25 mouse cellular contexts compared by ENCODE assay signal in genomic region chr1:42152916-42153315, GRCm38 (mm10).
A peak's percentile ranks its signal among the peaks of the same experiment; 100 is the strongest.
DNase-seq lines count a peak whose midpoint lies in the region; ATAC-seq and TF ChIP-seq lines count a peak whose summit lies in the region.
"Had no signal": no experiment of that assay in that cellular context is flagged by ENCODE, and none has a peak within 500 bp of the region (broad histone marks: within the 10 kb centered on the region; RNA-seq: fewer than 3 reads in every experiment).

No protein-coding gene starts in this region.

- H3K4me2 ChIP-seq in forebrain, embryonic 13.5 days = no peak overlapping the region
- H3K4me2 ChIP-seq in forebrain, embryonic 15.5 days (replicated peaks) = no peak overlapping the region
- no peak overlapping the region for H3K4me2 ChIP-seq in hindbrain, embryonic 11.5 days (replicated peaks; ENCODE audit: low read depth, low read length)
- H3K4me2 ChIP-seq: embryonic facial prominence, embryonic 12.5 days; embryonic facial prominence, embryonic 15.5 days; heart, embryonic 11.5 days; hindbrain, embryonic 14.5 days had no signal

- no peak for TF ChIP-seq CTCF in cerebellum, adult 2 months (IDR thresholded peaks at IDR 0.05; ENCODE audit: borderline replicate concordance, insufficient read depth, low read depth, low read length)

- H3K36me3 ChIP-seq in forebrain, embryonic 13.5 days (ENCODE audit: poor library complexity, severe bottlenecking) = no peaks in the 10 kb centered on the region
- no peaks in the 10 kb centered on the region for H3K36me3 ChIP-seq in forebrain, embryonic 15.5 days
- no peaks in the 10 kb centered on the region for H3K36me3 ChIP-seq in hindbrain, embryonic 10.5 days
- no peaks in the 10 kb centered on the region for H3K36me3 ChIP-seq in hindbrain, embryonic 11.5 days (ENCODE audit: control insufficient read depth, insufficient read depth, low read length)
- H3K36me3 ChIP-seq: embryonic facial prominence, embryonic 12.5 days; embryonic facial prominence, embryonic 15.5 days; G1E had no signal

- H3K9me3 ChIP-seq in forebrain, embryonic 13.5 days (replicated peaks) = peaks cover 10% of the 10 kb centered on the region
- H3K9me3 ChIP-seq in forebrain, embryonic 15.5 days = no peaks in the 10 kb centered on the region
- H3K9me3 ChIP-seq in hindbrain, embryonic 10.5 days = 0 out of 2 replicates have a peak, but pooled peaks cover 8% of the 10 kb centered on the region
- no peaks in the 10 kb centered on the region for H3K9me3 ChIP-seq in hindbrain, embryonic 11.5 days (ENCODE audit: control insufficient read depth, low read length)
- H3K9me3 ChIP-seq: embryonic facial prominence, embryonic 15.5 days had no signal

- no peak overlapping the region for H3K27ac ChIP-seq in cerebellum, adult 2 months (ENCODE audit: insufficient read depth, low read length)
- no peak overlapping the region for H3K27ac ChIP-seq in forebrain, embryonic 13.5 days
- H3K27ac ChIP-seq in forebrain, embryonic 15.5 days (replicated peaks) = no peak overlapping the region
- H3K27ac ChIP-seq in hindbrain, embryonic 10.5 days = 0 out of 2 replicates have a peak overlapping the region, but pooled peaks have one; percentile 50
- H3K27ac ChIP-seq in hindbrain, embryonic 11.5 days (ENCODE audit: low read depth, low read length) = no peak overlapping the region
- H3K27ac ChIP-seq: embryonic facial prominence, embryonic 12.5 days; embryonic facial prominence, embryonic 15.5 days; hindbrain, embryonic 14.5 days; hindbrain, postnatal 0 days had no signal

- H3K4me3 ChIP-seq in cerebellum, adult 2 months (replicated peaks; ENCODE audit: insufficient read depth, low read depth, low read length) = no peak overlapping the region
- H3K4me3 ChIP-seq in forebrain, embryonic 13.5 days = no peak overlapping the region
- no peak overlapping the region for H3K4me3 ChIP-seq in forebrain, embryonic 15.5 days
- H3K4me3 ChIP-seq in hindbrain, embryonic 10.5 days = no peak overlapping the region
- H3K4me3 ChIP-seq in hindbrain, embryonic 11.5 days (ENCODE audit: low read depth, low read length) = no peak overlapping the region
- H3K4me3 ChIP-seq: embryonic facial prominence, embryonic 12.5 days; embryonic facial prominence, embryonic 15.5 days had no signal

- ATAC-seq in forebrain, embryonic 13.5 days = peak; percentile 55; the same call in 1 of the 2 replicates
- ATAC-seq in forebrain, embryonic 15.5 days (replicated peaks) = no peak
- ATAC-seq in hindbrain, embryonic 11.5 days (ENCODE audit: low FRiP score) = no peak
- ATAC-seq: hindbrain, postnatal 0 days; inflammation-experienced regulatory T-cells, adult 6 months; intestine, embryonic 16.5 days; Patski had no signal

- WGBS in cerebellum, adult 2 months = 47% methylated on average over 3 of the region's 3 CpGs
- 28% methylated on average over 3 of the region's 3 CpGs for WGBS in forebrain, embryonic 13.5 days
- 35% methylated on average over 3 of the region's 3 CpGs for WGBS in forebrain, embryonic 15.5 days
- 49% methylated on average over 3 of the region's 3 CpGs for WGBS in hindbrain, embryonic 10.5 days
- WGBS in hindbrain, embryonic 11.5 days = 40% methylated on average over 3 of the region's 3 CpGs

- no peaks in the 10 kb centered on the region for H3K27me3 ChIP-seq in cerebellum, adult 2 months (ENCODE audit: control insufficient read depth, insufficient read depth, low read length)
- no peaks in the 10 kb centered on the region for H3K27me3 ChIP-seq in forebrain, embryonic 13.5 days
- H3K27me3 ChIP-seq in forebrain, embryonic 15.5 days = no peaks in the 10 kb centered on the region
- no peaks in the 10 kb centered on the region for H3K27me3 ChIP-seq in hindbrain, embryonic 10.5 days (ENCODE audit: insufficient read depth, poor library complexity, severe bottlenecking)
- H3K27me3 ChIP-seq in hindbrain, embryonic 11.5 days (ENCODE audit: control insufficient read depth, insufficient read depth, low read length) = no peaks in the 10 kb centered on the region
- H3K27me3 ChIP-seq: CH12.LX; embryonic facial prominence, embryonic 12.5 days; embryonic facial prominence, embryonic 15.5 days; Patski had no signal

- H3K4me1 ChIP-seq in cerebellum, adult 2 months (ENCODE audit: control insufficient read depth, insufficient read depth, low read length) = no peaks in the 10 kb centered on the region
- peaks cover 12% of the 10 kb centered on the region for H3K4me1 ChIP-seq in forebrain, embryonic 13.5 days
- H3K4me1 ChIP-seq in forebrain, embryonic 15.5 days = peaks cover 10% of the 10 kb centered on the region; the same call in 1 of the 2 replicates
- H3K4me1 ChIP-seq in hindbrain, embryonic 10.5 days (replicated peaks) = peaks cover 13% of the 10 kb centered on the region
- H3K4me1 ChIP-seq in hindbrain, embryonic 11.5 days (replicated peaks; ENCODE audit: control insufficient read depth, insufficient read depth, low read length) = no peaks in the 10 kb centered on the region
- H3K4me1 ChIP-seq: embryonic facial prominence, embryonic 12.5 days; embryonic facial prominence, embryonic 15.5 days had no signal

- TF ChIP-seq POLR2A in cerebellum, adult 2 months (IDR thresholded peaks at IDR 0.05; ENCODE audit: borderline replicate concordance, insufficient read depth, low read length) = no peak

- H3K9ac ChIP-seq in forebrain, embryonic 13.5 days = no peak overlapping the region
- H3K9ac ChIP-seq in forebrain, embryonic 15.5 days (replicated peaks) = no peak overlapping the region
- no peak overlapping the region for H3K9ac ChIP-seq in hindbrain, embryonic 11.5 days (ENCODE audit: low read depth, low read length)
- H3K9ac ChIP-seq: embryonic facial prominence, embryonic 12.5 days; embryonic facial prominence, embryonic 15.5 days; hindbrain, embryonic 14.5 days had no signal

- DNase-seq in cerebellum, postnatal 14 days = peak; percentile 3 to 4
- DNase-seq in cerebellum, adult 2 months = no peak
- DNase-seq in hindbrain, embryonic 10.5 days (ENCODE audit: low spot score) = no peak
- DNase-seq in hindbrain, embryonic 11.5 days (ENCODE audit: low spot score) = no peak
- DNase-seq in gastrocnemius, postnatal 10 days = no peak
- DNase-seq: adrenal gland, postnatal 10 days; adrenal gland, postnatal 36 days; B cell, adult 2 months; cerebellum, adult 11-12 months; gastrocnemius, postnatal 14 days; heart, adult 11 months; kidney, adult 18-20 months; kidney, adult 9 months had no signal

Comparison
In these comparisons a context has a peak if more than half of its experiments do, and no peak if none do; other contexts are left out.
1. DNase-seq: peak in cerebellum, postnatal 14 days (2 of 2); none in cerebellum, adult 2 months (0 of 2), hindbrain, embryonic 10.5 days (single experiment), hindbrain, embryonic 11.5 days (single experiment) and gastrocnemius, postnatal 10 days (single experiment).